In genomic region chr9:108573774-108574690, GRCm38 (mm10) we compare ENCODE assay signal across 10 mouse cellular contexts. TPM values are rescaled to one million over a fixed set of nuclear protein-coding genes. Genes with fewer than 3 reads are reported as not detected.
DNase-seq lines count a peak whose midpoint lies in the region; ATAC-seq and TF ChIP-seq lines count a peak whose summit lies in the region.
"Had no signal": no experiment of that assay in that cellular context is flagged by ENCODE, and none has a peak within 500 bp of the region (broad histone marks: within the 10 kb centered on the region; RNA-seq: fewer than 3 reads in every experiment).

No protein-coding gene starts in this region.

- no peaks in the 10 kb centered on the region for H3K9me3 ChIP-seq in kidney, embryonic 14.5 days (ENCODE audit: control insufficient read depth, low read length)
- no peaks in the 10 kb centered on the region for H3K9me3 ChIP-seq in liver, postnatal 0 days (ENCODE audit: low read length)
- H3K9me3 ChIP-seq: embryonic facial prominence, embryonic 12.5 days; megakaryocyte, embryonic 14.5 days had no signal

- H3K4me3 ChIP-seq in kidney, embryonic 14.5 days (ENCODE audit: low read length): no peak overlapping the region
- H3K4me3 ChIP-seq in bone marrow macrophage, adult 2 months (ENCODE audit: insufficient read depth, low read length): no peak overlapping the region
- no peak overlapping the region for H3K4me3 ChIP-seq in liver, postnatal 0 days (ENCODE audit: low read depth, low read length)
- no peak overlapping the region for H3K4me3 ChIP-seq in small intestine, adult 2 months (ENCODE audit: low read depth, low read length)
- H3K4me3 ChIP-seq: embryonic facial prominence, embryonic 12.5 days; megakaryocyte, embryonic 14.5 days had no signal

- peaks cover 55% of the 10 kb centered on the region for H3K36me3 ChIP-seq in kidney, embryonic 14.5 days (ENCODE audit: control insufficient read depth, insufficient read depth, low read length)
- H3K36me3 ChIP-seq in liver, postnatal 0 days (replicated peaks; ENCODE audit: insufficient read depth, low read length): peaks cover 18% of the 10 kb centered on the region
- H3K36me3 ChIP-seq in small intestine, adult 2 months (ENCODE audit: control insufficient read depth, insufficient read depth, low read length): peaks cover 18% of the 10 kb centered on the region

- 59% methylated on average over 26 of the region's 26 CpGs for WGBS in kidney, embryonic 14.5 days
- WGBS in liver, postnatal 0 days (ENCODE audit: insufficient replicate concordance): 66% methylated on average over 26 of the region's 26 CpGs
- 70% methylated on average over 26 of the region's 26 CpGs for WGBS in small intestine, adult 2 months

- H3K27me3 ChIP-seq in kidney, embryonic 14.5 days (ENCODE audit: control insufficient read depth, insufficient read depth, low read length): no peaks in the 10 kb centered on the region
- no peaks in the 10 kb centered on the region for H3K27me3 ChIP-seq in liver, postnatal 0 days (ENCODE audit: insufficient read depth, low read length)
- H3K27me3 ChIP-seq in small intestine, adult 2 months (ENCODE audit: control insufficient read depth, insufficient read depth, low read length): no peaks in the 10 kb centered on the region
- H3K27me3 ChIP-seq: embryonic facial prominence, embryonic 12.5 days; megakaryocyte, embryonic 14.5 days had no signal

- TF ChIP-seq CTCF in bone marrow macrophage, adult 2 months (IDR thresholded peaks at IDR 0.05; ENCODE audit: low read depth, low read length): peak; percentile 30; the same call in 1 of the 2 replicates
- TF ChIP-seq CTCF in liver, postnatal 0 days (IDR thresholded peaks at IDR 0.05; ENCODE audit: low read depth): peak; percentile 74
- TF ChIP-seq CTCF in small intestine, adult 2 months (IDR thresholded peaks at IDR 0.05; ENCODE audit: extremely low read depth, insufficient read length, insufficient replicate concordance, low read depth, low read length): peak; percentile 54; the same call in 1 of the 2 replicates

- TF ChIP-seq POLR2A in bone marrow macrophage, adult 2 months (IDR thresholded peaks at IDR 0.05; ENCODE audit: borderline replicate concordance, low read depth, low read length): no peak
- TF ChIP-seq POLR2A in small intestine, adult 2 months (IDR thresholded peaks at IDR 0.05; ENCODE audit: low read depth, low read length): no peak

- peak; percentile 52 for DNase-seq in kidney, adult 18-20 months
- DNase-seq in ES-CJ7 (ENCODE audit: low read depth, low spot score): peak; percentile 90
- DNase-seq in gastrocnemius, postnatal 14 days: peak; percentile 58
- peak; percentile 78 for DNase-seq in liver, postnatal 0 days

- H3K4me1 ChIP-seq in kidney, embryonic 14.5 days (ENCODE audit: control insufficient read depth, insufficient read depth, low read length): peaks cover 31% of the 10 kb centered on the region
- H3K4me1 ChIP-seq in bone marrow macrophage, adult 2 months (ENCODE audit: control insufficient read depth, insufficient read depth, low read length): peaks cover 7% of the 10 kb centered on the region
- H3K4me1 ChIP-seq in liver, postnatal 0 days (ENCODE audit: insufficient read depth): peaks cover 17% of the 10 kb centered on the region
- H3K4me1 ChIP-seq in small intestine, adult 2 months (ENCODE audit: control insufficient read depth, insufficient read depth, insufficient read length, low read length): peaks cover 7% of the 10 kb centered on the region

- no peak overlapping the region for H3K27ac ChIP-seq in kidney, embryonic 14.5 days (ENCODE audit: low read depth, low read length)
- no peak overlapping the region for H3K27ac ChIP-seq in bone marrow macrophage, adult 2 months (ENCODE audit: insufficient read depth, low read depth, low read length)
- H3K27ac ChIP-seq in liver, postnatal 0 days (ENCODE audit: low read depth): no peak overlapping the region
- H3K27ac ChIP-seq in small intestine, adult 2 months (ENCODE audit: insufficient read depth, low read depth, low read length): no peak overlapping the region
- H3K27ac ChIP-seq: embryonic facial prominence, embryonic 12.5 days had no signal

- ATAC-seq in kidney, embryonic 14.5 days (ENCODE audit: low FRiP score, low TSS enrichment): no peak
- no peak for ATAC-seq in liver, postnatal 0 days
- no peak for ATAC-seq in erythroid progenitor cell, adult 5-6 weeks (replicated peaks; ENCODE audit: low FRiP score, poor library complexity, severe bottlenecking)

- H3K4me2 ChIP-seq in kidney, embryonic 14.5 days (replicated peaks; ENCODE audit: low read depth, low read length): no peak overlapping the region
- H3K4me2 ChIP-seq in liver, postnatal 0 days (ENCODE audit: low read depth, low read length): no peak overlapping the region
- H3K4me2 ChIP-seq: embryonic facial prominence, embryonic 12.5 days had no signal

- H3K9ac ChIP-seq in kidney, embryonic 14.5 days (ENCODE audit: low read depth, low read length): no peak overlapping the region
- no peak overlapping the region for H3K9ac ChIP-seq in liver, postnatal 0 days (replicated peaks)
- H3K9ac ChIP-seq: embryonic facial prominence, embryonic 12.5 days had no signal

- TF ChIP-seq EP300 in liver, postnatal 0 days (IDR thresholded peaks at IDR 0.05; ENCODE audit: low read depth): no peak

- intact Hi-C loops in gastrocnemius, postnatal 14 days (cut with DNase I; ENCODE audit: low total_unique reads): no loop called here

RNA-seq across cellular contexts. Expression of gene Dalrd3, which starts 4.3 kb away (rescaled TPM):
- polyA plus RNA-seq in kidney, embryonic 14.5 days (2014; fragmentation: Nextera tagmentation; extraction: Ambion mirVana): 130 and 159 TPM in 2 replicates
- 44.7 and 52.7 TPM in 2 replicates for polyA plus RNA-seq in bone marrow macrophage, adult 2 months (2012; ENCODE audit: insufficient read depth, insufficient read length, missing spikeins)
- 1 to 10 TPM; 7.0 to 7.9 TPM for total RNA-seq in gastrocnemius, postnatal 14 days (2021)
- polyA plus RNA-seq in liver, postnatal 0 days (2015; fragmentation: Nextera tagmentation; extraction: Ambion mirVana): 18.8 and 20.2 TPM in 2 replicates
- polyA plus RNA-seq in small intestine, adult 2 months (2012; rRNA removed): 86.7 and 118 TPM in 2 replicates
- 47.8 and 48.7 TPM in 2 replicates for total RNA-seq in erythroid progenitor cell, adult 5-6 weeks (2015; ENCODE audit: low replicate concordance)
- total RNA-seq in erythroid progenitor cell, adult 5-6 weeks (2017; ENCODE audit: low replicate concordance): 18.7 and 23.7 TPM in 2 replicates

RNA-seq across cellular contexts. Expression of gene Wdr6, which starts 4.5 kb away (rescaled TPM):
- polyA plus RNA-seq in kidney, embryonic 14.5 days (2014; fragmentation: Nextera tagmentation; extraction: Ambion mirVana): 86.0 and 114 TPM in 2 replicates
- polyA plus RNA-seq in bone marrow macrophage, adult 2 months (2012; ENCODE audit: insufficient read depth, insufficient read length, missing spikeins): 8.0 and 8.5 TPM in 2 replicates
- 10 to 100 TPM in 1 of 2 experiments, 1 to 10 TPM in 1; 6.9 to 10.4 TPM for total RNA-seq in gastrocnemius, postnatal 14 days (2021)
- 4.5 and 5.7 TPM in 2 replicates for polyA plus RNA-seq in liver, postnatal 0 days (2015; fragmentation: Nextera tagmentation; extraction: Ambion mirVana)
- 10.7 and 15.9 TPM in 2 replicates for polyA plus RNA-seq in small intestine, adult 2 months (2012; rRNA removed)
- total RNA-seq in erythroid progenitor cell, adult 5-6 weeks (2015; ENCODE audit: low replicate concordance): 2.9 and 6.8 TPM in 2 replicates
- 1.4 and 3.7 TPM in 2 replicates for total RNA-seq in erythroid progenitor cell, adult 5-6 weeks (2017; ENCODE audit: low replicate concordance)

RNA-seq across cellular contexts. Expression of gene Ndufaf3, which starts 6.8 kb away (rescaled TPM):
- 37.0 and 50.6 TPM in 2 replicates for polyA plus RNA-seq in kidney, embryonic 14.5 days (2014; fragmentation: Nextera tagmentation; extraction: Ambion mirVana)
- polyA plus RNA-seq in bone marrow macrophage, adult 2 months (2012; ENCODE audit: insufficient read depth, insufficient read length, missing spikeins): 28.6 and 29.7 TPM in 2 replicates
- total RNA-seq in gastrocnemius, postnatal 14 days (2021): 10 to 100 TPM; 30.0 to 32.9 TPM
- polyA plus RNA-seq in liver, postnatal 0 days (2015; fragmentation: Nextera tagmentation; extraction: Ambion mirVana): 26.5 and 26.8 TPM in 2 replicates
- polyA plus RNA-seq in small intestine, adult 2 months (2012; rRNA removed): 19.8 and 26.2 TPM in 2 replicates
- 16.3 and 22.0 TPM in 2 replicates for total RNA-seq in erythroid progenitor cell, adult 5-6 weeks (2015; ENCODE audit: low replicate concordance)
- 1.4 and 37.6 TPM in 2 replicates for total RNA-seq in erythroid progenitor cell, adult 5-6 weeks (2017; ENCODE audit: low replicate concordance)

RNA-seq across cellular contexts. Expression of gene Impdh2, which starts 13.9 kb away (rescaled TPM):
- 185 and 229 TPM in 2 replicates for polyA plus RNA-seq in kidney, embryonic 14.5 days (2014; fragmentation: Nextera tagmentation; extraction: Ambion mirVana)
- polyA plus RNA-seq in bone marrow macrophage, adult 2 months (2012; ENCODE audit: insufficient read depth, insufficient read length, missing spikeins): 44.2 and 59.9 TPM in 2 replicates
- total RNA-seq in gastrocnemius, postnatal 14 days (2021): 10 to 100 TPM; 50.6 to 55.4 TPM
- 45.6 and 49.5 TPM in 2 replicates for polyA plus RNA-seq in liver, postnatal 0 days (2015; fragmentation: Nextera tagmentation; extraction: Ambion mirVana)
- 23.2 and 52.9 TPM in 2 replicates for polyA plus RNA-seq in small intestine, adult 2 months (2012; rRNA removed)
- 28.8 and 75.0 TPM in 2 replicates for total RNA-seq in erythroid progenitor cell, adult 5-6 weeks (2015; ENCODE audit: low replicate concordance)
- total RNA-seq in erythroid progenitor cell, adult 5-6 weeks (2017; ENCODE audit: low replicate concordance): 37.1 and 46.5 TPM in 2 replicates

RNA-seq across cellular contexts. Expression of gene P4htm, which starts 23.4 kb away (rescaled TPM):
- polyA plus RNA-seq in kidney, embryonic 14.5 days (2014; fragmentation: Nextera tagmentation; extraction: Ambion mirVana): 7.5 and 7.7 TPM in 2 replicates
- not detected in 2 replicates for polyA plus RNA-seq in bone marrow macrophage, adult 2 months (2012; ENCODE audit: insufficient read depth, insufficient read length, missing spikeins)
- total RNA-seq in gastrocnemius, postnatal 14 days (2021): 1 to 10 TPM; 4.0 to 4.1 TPM
- 0.40 and 0.41 TPM in 2 replicates for polyA plus RNA-seq in liver, postnatal 0 days (2015; fragmentation: Nextera tagmentation; extraction: Ambion mirVana)
- polyA plus RNA-seq in small intestine, adult 2 months (2012; rRNA removed): 3.8 and 4.8 TPM in 2 replicates
- not detected in 2 replicates for total RNA-seq in erythroid progenitor cell, adult 5-6 weeks (2015; ENCODE audit: low replicate concordance)
- not detected in 2 replicates for total RNA-seq in erythroid progenitor cell, adult 5-6 weeks (2017; ENCODE audit: low replicate concordance)
